Mouse (Mus musculus): ENCODE data around the gene Lars2.

- no peak for TF ChIP-seq EP300 (IDR thresholded peaks at IDR 0.05; ENCODE audit: low read depth)
- TF ChIP-seq CTCF (IDR thresholded peaks at IDR 0.05; ENCODE audit: low read depth): no peak
These were observed 15.7 kb downstream of the Lars2 start for GRCm38 (mm10) chr9:123382399-123382798.

All from liver, embryonic 14.5 days (tissue).